Mouse (Mus musculus) adrenal gland, postnatal 36 days (tissue): ENCODE data around the gene Prss41. TPM values are rescaled to one million over a fixed set of nuclear protein-coding genes. Genes with fewer than 3 reads are reported as not detected.
A peak's percentile ranks its signal among the peaks of the same experiment; 100 is the strongest.

ENCODE experiments used
- microRNA-seq: library from miRNA; unstranded; fragments of <30 nt; microRNA quantifications from one replicate; pipeline ENCODE4 v1.2.0, GENCODE M21; 2021
- total RNA-seq, 2 experiments: library from RNA; stranded (reverse); gene quantifications; 2 replicates each; pipeline ENCODE4 v1.2.3; 2021

Gene Prss41
- total RNA-seq, 2 experiments from 2014 or later: 0.36 to 0.89 TPM

Small RNAs within 50 kb of the gene (microRNA-seq; reads per million reads assigned to microRNA genes)
- 2.5 reads per million, percentile 3 among the genes with 10 or more reads in this experiment for gene Mir5125

Other genes starting within 250 kb of the Prss41 start
- gene Zfp13, start 244.7 kb downstream of the Prss41 start, total RNA-seq: 10 to 100 TPM in 1 of 2 experiments, 1 to 10 TPM in 1; 7.0 to 11.4 TPM
- gene Zscan10, start 243.3 kb downstream of the Prss41 start, total RNA-seq: not detected
- gene Mmp25, start 198.9 kb downstream of the Prss41 start, total RNA-seq: under 1 TPM; 0.20 TPM
- not detected for gene Bicdl2, start 183.7 kb downstream of the Prss41 start, total RNA-seq
- gene Hcfc1r1, start 170.6 kb downstream of the Prss41 start, total RNA-seq: 100 to 1,000 TPM; 125 to 143 TPM
- gene Thoc6, start 170.3 kb downstream of the Prss41 start, total RNA-seq: 10 to 100 TPM; 28.6 to 30.3 TPM
- 100 to 1,000 TPM; 116 to 301 TPM for gene Tnfrsf12a, start 166.7 kb downstream of the Prss41 start, total RNA-seq
- not detected for gene Cldn6, start 164.9 kb downstream of the Prss41 start, total RNA-seq
- gene Cldn9, start 160.1 kb downstream of the Prss41 start, total RNA-seq: not detected
- 10 to 100 TPM in 1 of 2 experiments, 1 to 10 TPM in 1; 7.7 to 23.0 TPM for gene 1520401A03Rik, start 121.4 kb downstream of the Prss41 start, total RNA-seq
- gene Pkmyt1, start 117.8 kb downstream of the Prss41 start, total RNA-seq: 1 to 10 TPM; 4.0 to 5.6 TPM
- 10 to 100 TPM in 1 of 2 experiments, 1 to 10 TPM in 1; 9.9 to 13.9 TPM for gene Paqr4, start 103.3 kb downstream of the Prss41 start, total RNA-seq
- gene Kremen2, start 98.3 kb downstream of the Prss41 start, total RNA-seq: not detected
- gene Flywch1, start 72.6 kb downstream of the Prss41 start, total RNA-seq: 10 to 100 TPM; 60.2 to 61.4 TPM
- gene Flywch2, start 58.1 kb downstream of the Prss41 start, total RNA-seq: 1 to 10 TPM; 6.9 to 8.8 TPM
- 100 to 1,000 TPM; 435 to 589 TPM for gene Srrm2, start 53.6 kb downstream of the Prss41 start, total RNA-seq
- 100 to 1,000 TPM; 400 to 416 TPM for gene Elob, start 15.0 kb downstream of the Prss41 start, total RNA-seq
- gene Prss33, start 8.1 kb downstream of the Prss41 start, total RNA-seq: not detected
- gene Prss32, start 317 bp downstream of the Prss41 start, total RNA-seq: not detected
- not detected for gene Prss21, start 23.9 kb upstream of the Prss41 start, total RNA-seq
- not detected for gene Dcpp1, start 36.7 kb upstream of the Prss41 start, total RNA-seq
- not detected for gene Dcpp2, start 36.7 kb upstream of the Prss41 start, total RNA-seq
- not detected for gene Dcpp3, start 73.3 kb upstream of the Prss41 start, total RNA-seq
- gene Sbp, start 97.5 kb upstream of the Prss41 start, total RNA-seq: not detected
- not detected for gene Sbpl, start 111.1 kb upstream of the Prss41 start, total RNA-seq
- under 1 TPM; 0.23 to 0.33 TPM for gene Prss30, start 136.4 kb upstream of the Prss41 start, total RNA-seq
- gene Prss22, start 153.9 kb upstream of the Prss41 start, total RNA-seq: not detected
- gene Prss27, start 194.0 kb upstream of the Prss41 start, total RNA-seq: under 1 TPM; 0.40 to 0.43 TPM
- gene Kctd5, start 229.3 kb upstream of the Prss41 start, total RNA-seq: 10 to 100 TPM; 16.2 to 19.4 TPM